Mouse (Mus musculus) left cerebral cortex, postnatal 14 days (tissue): ENCODE results near the gene Krtap4-7. TPM values are rescaled to one million over a fixed set of nuclear protein-coding genes. Genes with fewer than 3 reads are reported as not detected.
"Not testable (repeated sequence)": the region's sequence is repeated elsewhere in the genome, so short reads cannot be mapped to it uniquely, and the experiment has no call there.

Experiments
- DNase-seq, 2 experiments: peaks; one replicate each; pipeline ENCODE4 v3.0.0; 2021 to 2022; ENCODE audit warnings: low spot score in 2 of 2, mixed read lengths in 1 of 2
- intact Hi-C: fragments of 180-260 bp; cut with DNase I; formaldehyde crosslinking; loops from one replicate; pipeline ENCODE4 v1.15.1; 2025
- long read RNA-seq, 2 experiments: library from polyadenylated mRNA; stranded (forward); transcript quantifications; one replicate each; pipeline ENCODE4 v2.0.0; 2021
- total RNA-seq, 2 experiments: library from RNA; stranded (reverse); gene quantifications; 2 replicates each; pipeline ENCODE4 v1.2.3; 2021

Gene Krtap4-7
- not detected for total RNA-seq
- long read RNA-seq, experiment 1 = 0 reads
- long read RNA-seq, experiment 2 = 0 reads

DNA sequence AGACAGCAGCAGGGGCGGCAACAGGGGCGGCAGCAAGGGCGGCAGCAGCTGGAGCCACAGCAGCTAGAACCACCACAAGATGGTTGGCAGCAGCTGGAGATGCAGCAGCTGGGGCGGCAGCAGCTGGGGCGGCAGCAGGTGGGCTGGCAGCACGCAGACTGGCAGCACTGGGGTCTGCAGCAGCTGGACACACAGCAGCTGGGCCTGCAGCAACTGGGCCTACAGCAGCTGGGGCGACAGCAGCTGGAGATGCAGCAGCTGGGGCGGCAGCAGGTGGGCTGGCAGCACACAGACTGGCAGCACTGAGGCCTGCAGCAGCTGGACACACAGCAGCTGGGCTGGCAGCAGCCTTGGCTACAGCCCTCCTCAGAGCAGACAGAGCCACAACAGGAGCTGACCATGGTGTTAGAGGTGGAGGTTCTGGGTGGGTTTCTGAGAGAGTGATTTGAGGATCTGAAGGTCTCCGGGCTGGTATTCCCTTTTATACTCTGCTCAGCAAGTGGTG lies at the start of gene Krtap4-7:
Gene Krtap4-7, minus strand, starts transcription at position 455 of the 505 bp plus-strand sequence.
- DNase-seq, intact Hi-C loops: not testable (repeated sequence)

DNA sequence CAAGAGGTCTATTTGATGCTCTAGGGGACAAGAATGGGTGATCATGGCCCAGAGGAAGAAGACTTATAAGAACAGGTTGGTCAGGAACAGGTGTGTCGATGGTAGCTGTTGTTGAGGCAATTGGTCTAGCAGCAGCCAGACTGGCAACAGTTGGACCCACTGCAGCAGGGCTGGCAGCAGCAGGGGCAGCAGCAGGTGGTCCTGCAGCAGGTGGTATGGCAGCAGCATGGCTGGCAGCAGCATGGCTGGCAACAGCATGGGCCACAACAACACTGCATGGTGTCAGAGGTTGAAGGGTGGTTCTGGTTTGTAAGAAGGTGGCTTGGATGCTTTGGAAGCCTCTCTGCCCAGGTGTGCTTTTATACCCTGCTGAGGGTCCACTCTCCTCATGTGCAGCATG lies 46.6 kb upstream of the Krtap4-7 start, which contains the start of gene Gm14190:
Gene Gm14190, minus strand, starts transcription at position 278 of the 400 bp plus-strand sequence.
- DNase-seq = no peak
- intact Hi-C loops = no loop called here

DNA sequence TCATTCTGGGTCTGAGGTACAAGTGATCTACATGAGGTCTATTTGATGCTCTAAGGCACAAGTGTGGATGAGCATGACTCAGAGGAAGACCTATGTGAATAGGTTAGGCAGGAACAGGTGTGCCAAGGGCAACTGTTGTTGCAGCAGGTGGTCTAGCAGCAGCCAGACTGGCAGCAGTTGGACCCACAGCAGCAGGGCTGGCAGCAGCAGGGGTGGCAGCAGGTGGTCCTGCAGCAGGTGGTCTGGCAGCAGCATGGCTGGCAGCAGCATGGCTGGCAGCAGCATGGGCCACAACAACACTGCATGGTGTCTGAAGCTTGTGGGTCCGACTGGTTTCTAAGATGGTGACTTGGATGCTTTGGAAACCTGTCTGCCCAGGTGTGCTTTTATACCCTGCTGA lies 41.3 kb upstream of the Krtap4-7 start:
- intact Hi-C loops = loop anchor here (5.0 kb wide), 1 partner anchor 37 kb away; no protein-coding TSS in a partner anchor
- DNase-seq = not testable (repeated sequence)

DNA sequence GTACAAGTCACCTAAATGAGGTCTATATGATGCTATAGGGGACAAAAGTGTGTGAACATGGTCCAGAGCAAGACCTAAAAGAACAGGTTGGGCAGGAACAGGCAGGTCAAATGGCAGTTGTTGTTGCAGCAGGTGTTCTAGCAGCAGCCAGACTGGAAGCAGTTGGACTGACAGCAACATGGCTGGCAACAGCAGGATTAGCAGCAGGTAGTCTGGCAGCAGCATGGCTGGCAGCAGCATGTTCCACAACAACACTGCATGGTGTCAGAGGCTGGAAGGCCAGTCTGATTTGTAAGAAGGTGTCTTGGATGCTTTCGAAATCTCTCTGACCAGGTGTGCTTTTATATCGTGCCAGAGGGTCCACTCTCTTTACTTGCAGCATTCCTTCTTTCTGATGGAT lies 39.6 kb upstream of the Krtap4-7 start:
- DNase-seq = no peak
- intact Hi-C loops = no loop called here

DNA sequence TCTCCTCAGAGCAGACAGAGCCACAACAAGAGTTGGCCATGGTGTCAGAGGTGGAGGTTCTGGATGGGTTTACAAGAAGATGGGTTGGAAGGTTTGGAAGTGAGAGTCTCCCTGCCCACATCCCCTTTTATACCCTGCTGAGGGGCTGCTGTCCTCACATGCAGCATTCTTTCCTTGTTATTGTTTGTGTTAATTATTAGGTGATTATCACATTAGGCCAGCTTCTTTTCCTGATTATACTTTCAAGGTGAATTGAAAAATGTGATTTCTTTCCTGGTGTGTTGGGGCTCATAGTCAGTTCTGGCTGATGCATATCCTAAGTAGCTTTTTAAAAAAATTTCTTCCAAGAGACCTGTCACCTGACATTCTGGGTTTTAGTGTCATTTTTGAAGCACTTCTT lies 22.0 kb upstream of the Krtap4-7 start, which contains the start of gene Krtap4-6:
Gene Krtap4-6, minus strand, starts transcription at position 101 of the 400 bp plus-strand sequence.
- DNase-seq = no peak
- intact Hi-C loops = no loop called here

DNA sequence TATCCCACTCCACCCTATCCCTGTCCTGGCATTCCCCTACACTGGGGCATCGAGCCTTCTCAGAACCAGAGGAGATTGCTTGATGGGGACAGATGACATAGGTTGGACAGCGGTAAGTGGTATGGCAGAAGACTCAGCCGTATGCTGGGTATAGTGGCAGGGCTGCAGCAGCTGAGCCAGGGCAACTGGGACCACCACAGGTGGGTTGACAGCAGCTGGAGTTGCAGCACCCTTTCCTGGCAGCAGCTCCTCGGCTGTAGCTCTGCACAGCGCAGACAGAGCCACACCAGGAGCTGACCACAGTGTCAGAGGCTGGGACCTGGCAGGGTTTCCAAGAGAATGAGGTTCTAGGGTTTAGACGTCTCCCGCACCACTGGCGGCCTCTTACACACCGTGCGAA lies 18.9 kb upstream of the Krtap4-7 start:
- no peak for DNase-seq
- intact Hi-C loops = no loop called here

DNA sequence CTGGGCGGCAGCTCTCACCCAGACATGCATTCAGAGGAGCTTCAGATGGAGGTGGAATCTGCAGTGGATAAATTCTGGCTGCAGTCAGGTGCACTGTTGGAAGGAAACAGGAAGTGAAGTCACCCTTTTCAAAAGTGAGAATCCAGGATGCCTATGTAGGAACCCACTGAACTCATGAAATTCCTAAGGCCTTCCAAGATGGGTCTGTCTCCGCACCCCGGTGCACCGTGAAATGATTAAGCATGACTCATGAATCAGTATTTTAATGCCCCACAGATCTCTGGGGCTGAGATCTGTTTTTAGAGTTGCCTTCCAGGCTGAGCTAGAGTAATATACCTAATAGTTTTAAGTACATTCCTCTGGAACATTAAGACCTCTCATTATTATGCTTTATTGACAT lies 15.4 kb upstream of the Krtap4-7 start:
- DNase-seq = no peak
- intact Hi-C loops = no loop called here

DNA sequence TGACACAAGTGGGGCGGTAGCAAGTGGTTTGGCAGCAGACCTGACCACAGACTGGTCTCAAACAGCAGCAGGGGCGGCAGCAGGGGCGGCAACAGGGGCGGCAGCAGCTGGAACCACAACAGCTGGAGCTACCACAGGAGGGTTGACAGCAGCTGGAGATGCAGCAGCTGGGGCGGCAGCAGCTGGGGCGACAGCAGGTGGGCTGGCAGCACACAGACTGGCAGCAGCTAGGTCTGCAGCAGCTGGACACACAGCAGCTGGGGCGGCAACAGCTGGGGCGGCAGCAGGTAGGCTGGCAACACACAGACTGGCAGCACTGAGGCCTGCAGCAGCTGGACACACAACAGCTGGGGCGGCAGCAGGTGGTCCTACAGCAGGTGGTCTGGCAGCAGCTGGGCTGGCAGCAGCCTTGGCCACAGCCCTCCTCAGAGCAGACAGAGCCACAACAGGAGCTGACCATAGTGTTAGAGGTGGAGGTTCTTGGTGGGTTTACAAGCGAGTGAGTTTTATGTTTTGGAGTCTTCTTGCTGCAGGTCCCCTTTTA lies 14.7 kb upstream of the Krtap4-7 start, which contains the start of gene Gm11563:
Gene Gm11563, minus strand, starts transcription at position 494 of the 544 bp plus-strand sequence.
- DNase-seq, intact Hi-C loops: not testable (repeated sequence)

DNA sequence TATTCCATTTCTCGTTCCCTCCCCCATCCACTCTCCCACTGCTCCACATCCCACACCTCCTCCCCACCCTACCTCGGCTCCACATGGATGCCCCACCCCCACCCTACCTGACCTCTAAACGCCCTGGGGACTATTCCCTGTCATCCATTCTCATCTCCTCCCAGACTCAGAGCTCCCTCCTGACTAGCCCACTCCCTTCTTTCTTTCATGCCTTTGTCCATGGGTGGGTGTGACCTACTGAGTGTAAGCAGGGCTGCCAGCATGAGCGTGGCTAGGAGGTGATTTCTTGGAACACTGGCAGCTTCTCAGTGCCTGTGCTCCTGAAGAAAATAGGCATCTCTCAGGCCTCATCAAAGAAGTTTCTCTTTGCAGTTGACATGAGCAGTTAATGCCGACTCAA lies 13.2 kb upstream of the Krtap4-7 start:
- intact Hi-C loops = no loop called here
- DNase-seq = no peak

DNA sequence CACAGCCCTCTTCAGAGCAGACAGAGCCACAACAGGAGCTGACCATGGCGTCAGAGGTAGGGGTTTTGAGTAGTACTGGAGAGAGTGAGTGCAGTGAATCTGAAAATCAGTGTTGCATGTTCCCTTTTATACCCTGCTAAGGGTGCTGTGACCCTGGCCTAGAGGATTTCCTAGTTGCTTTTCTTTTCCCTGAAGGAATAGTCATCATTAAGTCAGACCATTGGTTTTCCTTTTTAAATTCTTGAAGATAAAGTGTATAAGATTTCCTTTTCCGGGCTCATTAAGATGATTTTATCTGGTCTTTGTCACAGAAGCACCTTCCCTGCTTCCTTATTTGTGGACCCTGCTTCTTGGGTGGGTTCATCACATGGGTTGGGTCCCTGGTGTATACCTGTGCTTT lies 6.2 kb upstream of the Krtap4-7 start, which contains the start of gene Gm11555:
Gene Gm11555, minus strand, starts transcription at position 101 of the 400 bp plus-strand sequence.
- intact Hi-C loops = no loop called here

DNA sequence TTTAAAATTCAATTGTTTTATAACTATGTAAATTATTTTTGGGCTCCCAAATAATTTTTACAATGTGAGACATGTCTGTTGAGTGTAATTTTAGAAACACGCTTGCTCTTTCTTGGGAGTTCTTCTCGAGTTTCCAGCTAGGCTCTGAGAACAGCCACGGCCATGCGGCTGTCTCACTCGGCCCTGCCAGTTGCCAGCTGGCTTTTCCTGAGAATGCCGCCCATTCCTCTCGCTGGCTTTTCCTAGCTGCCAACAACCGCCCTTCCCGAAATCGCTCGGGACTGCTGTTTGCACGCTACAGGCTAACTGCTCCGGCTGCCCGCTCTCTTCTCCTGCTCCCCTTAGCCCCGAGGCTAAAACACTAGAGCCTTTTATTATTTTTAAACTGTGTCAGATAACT lies 2.6 kb upstream of the Krtap4-7 start:
- intact Hi-C loops = no loop called here
- DNase-seq = peak in 1 of 2 experiments; percentile 15

More for the DNA sequence above, 6.2 kb upstream of the Krtap4-7 start, which contains the start of gene Gm11555:
- no peak for DNase-seq

DNA sequence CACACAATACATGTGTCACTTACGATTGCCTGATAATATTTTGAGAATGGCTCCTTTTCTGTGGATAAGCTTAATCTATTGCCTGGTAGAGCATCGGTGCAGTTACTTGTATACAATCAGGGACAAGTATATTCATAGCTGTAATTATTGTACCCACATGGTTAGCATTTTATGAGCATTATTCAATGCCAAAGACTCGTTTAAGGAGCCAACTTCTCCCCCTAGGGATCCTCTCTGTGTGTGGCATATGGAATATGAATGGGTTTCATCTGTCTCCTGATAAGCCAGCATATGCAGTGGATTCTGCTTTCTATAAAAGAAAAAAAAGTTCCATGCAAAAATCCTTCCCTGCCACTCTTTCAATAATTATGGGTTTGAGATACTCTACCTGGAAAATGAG lies 462 bp upstream of the Krtap4-7 start:
- no peak for DNase-seq
- intact Hi-C loops = no loop called here

DNA sequence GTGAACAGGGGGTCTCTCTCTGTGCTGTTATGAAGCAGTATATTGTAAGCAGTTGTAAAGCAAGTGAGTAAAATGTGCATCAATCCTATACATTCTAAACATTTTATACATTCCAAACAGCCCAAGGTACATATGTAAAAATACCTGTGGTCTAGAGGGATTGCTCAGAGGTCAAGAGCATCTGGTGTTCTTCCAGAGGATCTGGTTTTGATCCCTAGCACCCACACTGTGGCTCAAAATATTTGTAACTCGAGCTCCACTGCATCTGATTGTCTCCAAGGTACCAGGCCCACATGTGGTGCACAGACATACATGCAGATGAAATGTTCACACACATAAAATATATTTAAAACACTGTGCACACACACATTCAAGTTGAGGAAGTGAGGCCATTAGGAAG lies 3.0 kb downstream of the Krtap4-7 start:
- intact Hi-C loops = no loop called here
- no peak for DNase-seq

DNA sequence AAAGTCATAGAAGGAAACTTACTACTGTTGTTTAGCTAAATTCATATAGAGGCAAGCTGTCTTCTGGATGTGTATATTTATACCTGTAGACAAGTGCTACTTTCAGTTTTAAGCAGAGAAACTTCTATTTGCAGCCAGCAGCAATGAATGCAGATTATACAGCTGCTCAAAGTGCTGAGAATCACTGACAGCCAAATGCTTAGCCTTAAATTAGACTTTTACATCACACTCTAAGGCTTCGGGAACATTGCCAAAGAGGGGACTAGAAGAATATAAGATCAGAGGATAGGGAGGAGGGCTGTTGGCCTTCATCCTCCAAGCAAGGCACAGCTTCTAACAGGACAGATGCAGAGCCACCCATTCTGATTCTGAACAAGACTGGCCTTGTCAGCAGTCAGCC lies 6.8 kb downstream of the Krtap4-7 start:
- intact Hi-C loops = no loop called here
- DNase-seq = peak; percentile 38 to 69

DNA sequence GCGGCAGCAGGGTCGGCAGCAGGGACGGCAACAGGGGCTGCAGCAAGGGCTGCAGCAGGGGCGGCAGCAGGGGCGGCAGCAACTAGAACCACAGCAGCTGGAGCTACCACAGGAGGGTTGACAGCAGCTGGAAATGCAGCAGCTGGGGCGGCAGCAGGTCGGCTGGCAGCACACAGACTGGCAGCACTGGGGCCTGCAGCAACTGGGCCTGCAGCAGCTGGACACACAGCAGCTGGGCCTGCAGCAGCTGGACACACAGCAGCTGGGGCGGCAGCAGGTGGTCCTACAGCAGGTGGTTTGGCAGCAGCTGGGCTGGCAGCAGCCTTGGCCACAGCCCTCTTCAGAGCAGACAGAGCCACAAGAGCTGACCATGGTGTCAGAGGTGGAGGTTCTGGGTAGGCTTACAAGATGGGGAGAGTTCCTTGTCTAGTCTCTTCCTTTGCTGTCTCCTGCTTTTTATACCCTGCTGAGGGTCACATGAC lies 9.2 kb downstream of the Krtap4-7 start, which contains the start of gene Krtap4-2:
Gene Krtap4-2, minus strand, starts transcription at position 432 of the 482 bp plus-strand sequence.
- intact Hi-C loops = no loop called here
- DNase-seq = no peak

DNA sequence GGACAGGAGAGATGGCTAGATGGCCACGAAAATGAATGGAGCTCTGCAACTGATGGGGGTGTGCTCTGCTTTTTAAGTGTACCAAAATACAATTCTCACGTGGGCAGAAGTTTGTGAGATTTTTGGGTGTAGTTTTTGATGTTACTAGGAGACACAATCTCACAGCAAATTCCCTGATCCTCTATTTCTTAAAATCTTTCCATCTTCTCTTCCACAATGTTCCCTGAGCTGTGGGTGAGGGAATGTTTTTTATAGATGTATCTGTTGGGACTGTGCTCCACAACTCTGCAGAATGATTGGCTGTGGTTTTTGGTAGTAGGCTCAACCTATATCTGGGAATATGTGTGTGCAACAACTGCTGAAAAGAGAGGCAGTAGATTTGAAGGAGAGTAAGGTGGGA lies 10.6 kb downstream of the Krtap4-7 start:
- intact Hi-C loops = no loop called here
- DNase-seq = peak; percentile 24 to 53

DNA sequence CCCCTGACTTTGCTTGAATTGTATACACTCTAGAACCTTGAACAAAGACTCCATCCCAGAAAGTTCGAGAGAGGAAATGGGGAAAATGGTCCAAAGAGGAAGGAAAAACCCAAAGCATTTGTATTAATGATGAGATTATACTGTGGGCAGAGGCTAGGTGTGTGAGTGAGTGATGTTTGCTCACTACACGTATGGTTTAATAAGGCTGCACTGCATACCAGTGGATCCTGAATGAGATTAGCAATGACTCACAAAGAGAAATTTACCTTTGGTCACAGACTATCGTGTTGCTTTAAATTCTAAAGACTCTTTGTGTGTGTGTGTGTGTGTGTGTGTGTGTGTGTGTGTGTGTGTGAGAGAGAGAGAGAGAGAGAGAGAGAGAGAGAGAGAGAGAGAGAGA lies 13.0 kb downstream of the Krtap4-7 start:
- intact Hi-C loops = no loop called here
- DNase-seq = no peak

DNA sequence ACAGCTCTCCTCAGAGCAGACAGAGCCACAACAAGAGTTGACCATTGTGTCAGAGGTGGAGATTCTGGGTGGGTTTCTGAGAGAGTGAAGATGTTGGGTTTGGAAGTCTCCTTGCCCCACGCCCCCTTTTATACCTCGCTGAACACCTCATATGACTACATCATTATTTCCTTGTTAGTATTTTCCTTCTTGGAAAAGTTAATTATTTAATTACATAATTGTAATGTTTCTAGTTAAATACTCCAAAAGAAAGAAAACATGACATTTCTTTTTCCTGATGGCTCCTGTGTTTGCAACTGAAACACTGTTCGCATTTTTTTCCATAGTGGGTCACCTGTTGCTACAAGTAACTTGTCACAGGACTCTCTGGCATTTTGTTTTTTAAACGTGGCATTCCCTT lies 15.8 kb downstream of the Krtap4-7 start, which contains the start of gene Krtap4-1:
Gene Krtap4-1, minus strand, starts transcription at position 101 of the 400 bp plus-strand sequence.
- no peak for DNase-seq
- intact Hi-C loops = no loop called here

DNA sequence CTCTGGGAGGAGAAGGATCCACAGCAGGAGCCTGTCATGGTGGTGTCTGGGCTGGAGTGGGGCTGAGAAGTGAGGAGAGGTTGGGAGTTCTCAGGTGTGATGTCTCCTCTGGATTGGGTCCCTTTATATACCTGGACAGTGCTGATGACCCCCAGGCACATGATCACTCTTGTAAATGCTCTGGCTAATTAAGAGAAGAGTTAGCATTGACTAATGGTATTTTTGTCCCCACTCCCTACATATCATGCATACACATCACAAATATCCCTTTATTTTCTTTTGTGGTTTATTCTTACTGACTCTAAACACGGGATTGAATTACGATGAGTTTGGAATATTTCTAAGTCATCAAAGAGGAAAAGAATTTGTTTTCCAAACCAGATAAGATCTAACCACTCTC lies 23.6 kb downstream of the Krtap4-7 start, which contains the start of gene Gm11562:
Gene Gm11562, minus strand, starts transcription at position 101 of the 400 bp plus-strand sequence.
- DNase-seq = no peak
- intact Hi-C loops = no loop called here

DNA sequence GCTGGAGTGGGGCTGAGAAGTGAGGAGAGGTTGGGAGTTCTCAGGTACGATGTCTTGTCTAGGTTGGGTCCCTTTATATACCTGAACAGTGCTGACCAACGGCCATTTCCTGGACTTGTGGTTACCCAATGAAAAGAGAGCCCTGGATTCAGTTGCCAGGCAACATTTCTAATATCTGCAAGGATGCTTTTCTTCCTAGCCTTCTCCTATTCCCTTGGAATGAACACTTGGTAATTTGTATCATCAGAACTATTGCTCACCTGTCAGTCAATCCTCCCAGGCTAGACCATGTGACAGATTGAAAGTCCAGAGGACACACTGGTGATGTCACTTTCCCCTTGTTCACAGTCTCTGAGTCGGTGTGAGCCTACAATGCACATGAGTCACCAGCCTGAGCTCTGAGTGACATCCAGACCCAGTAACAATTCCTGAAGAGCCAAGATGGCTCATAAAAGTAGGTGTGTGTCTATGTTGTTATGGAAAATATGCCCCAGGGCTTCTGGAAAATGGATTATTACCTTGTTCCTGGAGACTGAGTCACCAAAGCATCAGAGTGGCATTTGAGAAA lies 29.0 kb downstream of the Krtap4-7 start, which contains the start of gene Krtap2-4:
Gene Krtap2-4, minus strand, starts transcription at position 51 of the 568 bp plus-strand sequence.
- no peak for DNase-seq
- intact Hi-C loops = no loop called here
